Mouse (Mus musculus): ENCODE measurements around the gene Grasp.

- no peak for TF ChIP-seq CTCF (IDR thresholded peaks at IDR 0.05; ENCODE audit: low read depth, low read length)
- no peak for TF ChIP-seq POLR2A (IDR thresholded peaks at IDR 0.05; ENCODE audit: extremely low read depth, insufficient read depth, low read length)
Observed at GRCm38 (mm10) chr15:101190762-101191150, 33.2 kb upstream of the Grasp start.

Data from liver, adult 2 months (tissue).